Mouse (Mus musculus) megakaryocyte, adult 5-6 weeks (primary cell): Measurements from ENCODE around the gene Clmn. TPM values are rescaled to one million over a fixed set of nuclear protein-coding genes. Genes with fewer than 3 reads are reported as not detected.

ENCODE experiments used
- ATAC-seq: 2 replicates; pipeline ENCODE4 v1.8.0; 2016; ENCODE audit warnings: mild to moderate bottlenecking, inconsistent platforms; ENCODE audit not compliant: poor library complexity, severe bottlenecking
- total RNA-seq, 2 experiments: library from RNA; stranded (forward) in 1 of 2; stranded (reverse) in 1 of 2; fragments of 153-499, 151-499 nt in 1 of 2; fragments of 221-1000, 200-1000 nt in 1 of 2; gene quantifications; 2 replicates each; pipeline versions ENCODE4 v1.2.3 to v1.2.4; 2015 to 2017

The Clmn gene
- total RNA-seq, 2 experiments from 2014 or later = 0.04 to 0.22 TPM

DNA sequence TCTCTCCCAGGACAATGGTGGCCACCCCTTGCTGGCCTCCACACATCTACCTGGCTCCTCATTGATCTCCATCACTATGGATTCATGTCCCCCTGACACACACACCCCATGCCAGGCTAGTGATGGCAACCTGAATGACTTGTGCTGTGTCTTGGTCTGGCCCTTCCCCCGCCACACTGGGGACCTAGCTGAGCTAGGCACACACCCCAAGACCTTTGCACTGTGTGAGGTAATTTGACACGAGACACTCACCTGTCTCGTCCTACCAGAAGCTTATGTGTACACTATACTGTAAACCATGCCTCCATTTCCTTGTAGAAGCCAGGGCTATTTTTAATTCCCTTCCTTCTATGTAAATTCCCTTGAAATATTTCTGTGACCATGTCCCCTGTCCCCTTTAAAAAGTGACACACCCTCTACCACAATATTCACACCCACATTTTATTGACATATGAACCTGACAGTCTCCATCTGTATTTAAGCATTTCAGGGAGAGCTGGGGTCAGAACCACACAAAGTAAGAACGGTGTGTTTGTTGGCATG lies 16.7 kb upstream of the Clmn start:
- no peak for ATAC-seq

DNA sequence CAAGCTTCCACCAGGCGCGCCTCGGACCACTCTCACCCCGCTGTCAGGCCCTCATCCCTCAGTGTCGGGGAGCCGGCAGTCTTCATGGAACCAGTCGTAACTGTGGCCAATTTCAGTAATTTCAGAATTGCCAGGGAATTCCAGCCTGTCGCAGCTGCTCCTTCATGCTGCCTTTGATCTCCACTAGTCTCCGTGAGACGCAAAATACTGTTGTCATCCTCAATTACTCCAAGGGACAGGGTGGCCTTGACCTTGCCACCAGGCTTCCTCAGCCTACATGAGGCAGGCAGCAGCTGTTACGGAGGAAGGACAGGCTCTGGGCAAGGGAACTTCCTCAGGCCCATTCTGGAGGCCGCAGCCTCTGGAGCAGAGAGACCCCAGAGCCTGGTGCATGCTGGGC lies 15.5 kb upstream of the Clmn start:
- no peak for ATAC-seq

DNA sequence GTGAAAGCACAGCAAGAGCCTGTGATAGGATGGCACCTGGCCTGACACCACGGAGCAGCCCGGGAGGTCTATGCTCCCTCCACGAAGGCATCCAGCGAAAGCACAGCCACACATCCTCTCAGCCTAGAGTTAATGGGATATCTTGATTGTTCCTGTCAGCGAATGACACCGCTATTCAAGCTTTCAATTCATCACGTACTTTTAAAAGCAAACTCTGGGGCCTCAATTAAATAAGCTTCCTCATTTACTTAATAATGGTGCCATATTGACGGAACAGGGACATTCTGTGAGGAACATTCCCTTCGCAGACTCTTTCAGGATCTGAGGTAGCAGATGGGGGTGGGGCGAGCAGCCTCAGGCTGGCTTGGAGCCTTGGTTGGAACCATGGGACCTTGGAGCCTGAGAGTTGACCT lies 14.7 kb upstream of the Clmn start:
- ATAC-seq = no peak

DNA sequence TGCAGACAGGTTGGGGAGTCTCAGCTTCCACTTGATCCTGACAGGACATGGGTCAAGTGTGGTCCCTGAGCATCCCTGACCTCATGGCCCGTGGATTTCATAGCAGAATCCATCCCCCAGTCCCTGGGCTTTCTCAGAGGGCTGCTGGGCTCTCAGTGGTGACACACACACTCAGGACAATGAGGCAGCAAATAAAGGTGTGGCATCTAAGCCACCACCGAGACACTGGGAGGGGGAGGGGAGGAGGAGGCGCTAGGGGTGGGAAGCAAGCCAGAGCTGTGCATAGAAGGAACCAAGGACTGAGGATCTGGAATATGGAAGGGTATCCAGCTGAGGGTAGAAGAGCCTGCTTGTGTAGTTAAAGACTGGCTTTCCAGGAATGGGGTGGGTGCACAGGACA lies 11.2 kb upstream of the Clmn start:
- no peak for ATAC-seq

DNA sequence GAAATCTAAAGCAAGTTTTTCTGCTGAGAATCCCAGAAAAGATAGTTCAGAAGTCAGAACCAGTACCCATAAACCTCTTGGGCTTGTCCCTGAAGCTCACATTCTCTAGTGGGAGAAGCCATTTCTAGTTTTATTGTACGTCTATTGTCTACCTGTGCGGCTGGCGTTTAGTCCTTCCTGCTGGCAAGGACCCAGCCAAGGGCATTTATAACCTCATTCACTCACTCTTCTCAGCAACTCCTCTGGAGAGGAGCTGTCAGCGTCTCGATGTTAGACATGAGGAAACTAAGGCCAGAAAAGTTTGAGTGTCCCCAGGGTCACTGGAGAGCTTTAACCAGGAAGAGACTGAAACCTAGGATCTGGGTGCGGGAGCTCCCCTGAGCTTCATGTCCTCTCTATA lies 7.1 kb upstream of the Clmn start:
- no peak for ATAC-seq

DNA sequence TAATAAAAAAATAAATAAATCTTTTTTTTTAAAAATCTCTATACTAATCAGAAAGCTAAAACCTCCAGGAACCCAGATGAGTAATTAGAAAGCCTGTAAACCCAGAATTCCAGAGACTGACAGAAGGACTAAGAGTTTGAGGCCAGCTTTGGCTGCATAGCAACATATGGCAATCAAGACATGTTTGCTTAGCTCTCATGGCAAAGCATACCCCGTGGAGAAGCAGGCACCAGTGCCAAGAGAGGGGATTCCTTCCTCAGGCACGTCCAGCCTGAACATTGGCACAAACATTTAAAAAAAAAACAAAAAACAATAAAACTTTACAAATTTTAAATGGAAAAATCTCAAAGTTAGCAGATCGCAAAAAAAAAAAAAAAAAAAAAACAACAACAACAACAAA lies 4.9 kb upstream of the Clmn start:
- ATAC-seq = no peak

DNA sequence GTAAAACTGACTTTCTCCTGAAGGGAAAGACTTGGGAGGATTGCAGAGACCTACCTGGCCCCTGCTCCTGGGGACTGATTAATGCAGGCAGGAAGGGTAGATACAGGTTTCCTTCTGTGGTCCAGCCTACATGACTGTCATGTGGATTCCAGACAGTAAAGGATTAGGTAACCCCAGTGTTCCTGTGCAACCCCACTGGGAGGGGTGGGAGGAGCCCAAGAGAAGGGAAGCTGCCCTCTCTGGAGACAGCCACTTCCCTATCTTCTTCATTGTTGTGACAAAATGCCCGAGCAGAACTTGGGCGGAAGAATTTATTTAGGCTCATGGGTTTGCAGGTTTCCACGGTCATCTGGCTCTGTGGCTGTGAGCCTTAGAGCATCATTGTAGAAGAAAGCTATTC lies 3.6 kb upstream of the Clmn start:
- peak; percentile 89 for ATAC-seq

DNA sequence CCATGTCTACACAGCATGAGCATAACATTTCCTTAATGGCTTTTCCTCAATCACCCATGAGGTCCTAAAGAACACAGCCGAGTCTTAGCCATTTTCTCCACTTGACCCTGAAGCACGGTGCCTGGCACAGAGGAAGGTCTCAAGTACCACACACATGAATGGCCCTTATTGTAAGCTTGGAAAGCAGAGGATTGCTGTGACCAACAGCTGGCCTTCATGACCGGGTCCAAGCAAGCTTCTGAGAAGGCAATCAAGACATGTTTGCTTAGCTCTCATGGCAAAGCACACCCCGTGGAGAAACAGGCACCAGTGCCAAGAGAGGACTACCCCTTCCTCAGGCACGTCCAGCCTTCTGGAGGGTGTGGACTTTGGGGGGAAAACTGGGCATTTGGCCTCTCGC lies 3.0 kb upstream of the Clmn start:
- no peak for ATAC-seq

DNA sequence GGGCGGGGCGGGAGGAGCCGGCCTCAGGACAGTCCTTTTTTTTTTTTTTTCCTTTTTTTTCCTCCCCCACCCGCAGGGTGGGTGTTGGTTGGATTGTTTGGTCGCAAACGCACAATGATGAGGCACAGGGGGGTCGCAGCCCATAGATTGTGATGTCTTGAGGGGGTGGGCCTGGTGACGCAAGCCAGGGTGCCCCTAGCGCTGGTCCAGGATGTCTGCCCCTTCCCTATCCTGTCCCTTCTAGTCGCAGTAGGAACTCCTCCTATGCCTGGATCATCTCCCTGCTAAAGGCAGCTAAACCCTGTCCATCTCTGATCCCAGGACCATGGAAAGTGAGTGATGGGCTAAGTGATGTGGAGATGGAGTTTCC lies 275 bp upstream of the Clmn start:
- ATAC-seq = no peak

DNA sequence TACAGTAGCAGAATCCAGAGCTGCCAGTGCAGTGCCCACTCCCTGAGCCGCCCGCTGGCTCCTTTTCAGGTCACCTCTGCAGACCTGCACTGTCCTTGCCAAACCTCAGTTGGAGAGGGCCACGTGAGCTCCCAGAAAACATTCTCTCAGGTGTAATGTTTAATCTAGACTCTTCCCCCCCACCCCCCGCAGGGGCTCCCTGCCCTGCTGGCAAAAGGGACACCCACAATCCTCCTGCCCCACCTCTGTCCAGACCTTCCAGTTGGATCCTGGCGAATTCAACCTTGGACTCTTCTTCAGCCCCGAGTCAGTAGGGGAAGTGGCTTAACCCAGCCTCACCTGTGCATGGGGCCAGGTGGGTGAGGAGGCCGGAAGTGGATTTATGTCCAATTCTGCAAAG lies 1.2 kb downstream of the Clmn start:
- no peak for ATAC-seq

DNA sequence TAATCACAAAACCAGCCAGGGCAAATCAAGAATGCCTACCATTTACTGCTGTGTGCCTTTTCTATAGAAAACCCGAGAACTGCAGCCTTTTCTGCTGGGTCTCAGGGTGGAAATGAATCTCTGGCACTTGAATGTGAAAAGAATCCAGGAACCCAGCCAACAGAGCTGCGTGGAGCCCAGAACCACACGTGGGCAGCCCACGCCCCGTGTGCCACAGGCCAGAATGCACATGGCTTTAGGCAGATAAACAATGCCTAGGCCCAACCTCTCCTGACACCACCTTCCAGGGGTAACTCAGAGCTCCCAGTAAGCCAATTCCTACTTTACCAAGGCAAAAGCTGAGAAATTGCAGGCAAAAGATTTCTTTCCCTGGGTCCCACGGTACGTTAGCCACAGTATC lies 5.7 kb downstream of the Clmn start:
- ATAC-seq = no peak

DNA sequence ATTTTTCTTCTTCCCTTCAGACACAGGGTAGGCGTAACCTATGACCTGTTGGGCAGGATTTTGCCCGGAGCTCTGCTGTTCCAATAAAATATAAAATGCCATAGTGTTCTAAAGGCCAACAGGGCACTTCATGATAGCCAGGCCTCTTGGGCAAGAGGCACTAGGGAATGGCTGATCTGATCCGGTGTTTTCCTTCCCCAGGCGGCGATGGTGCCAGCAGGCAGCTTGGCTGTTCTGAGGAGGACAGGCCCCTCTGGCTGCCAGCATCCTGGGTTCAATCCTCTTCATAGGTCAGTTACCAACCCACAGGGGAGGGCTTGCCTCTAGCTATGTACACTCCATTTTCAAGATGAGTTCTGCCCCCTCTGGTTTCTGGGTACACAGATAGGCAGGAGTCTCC lies 6.1 kb downstream of the Clmn start:
- no peak for ATAC-seq

DNA sequence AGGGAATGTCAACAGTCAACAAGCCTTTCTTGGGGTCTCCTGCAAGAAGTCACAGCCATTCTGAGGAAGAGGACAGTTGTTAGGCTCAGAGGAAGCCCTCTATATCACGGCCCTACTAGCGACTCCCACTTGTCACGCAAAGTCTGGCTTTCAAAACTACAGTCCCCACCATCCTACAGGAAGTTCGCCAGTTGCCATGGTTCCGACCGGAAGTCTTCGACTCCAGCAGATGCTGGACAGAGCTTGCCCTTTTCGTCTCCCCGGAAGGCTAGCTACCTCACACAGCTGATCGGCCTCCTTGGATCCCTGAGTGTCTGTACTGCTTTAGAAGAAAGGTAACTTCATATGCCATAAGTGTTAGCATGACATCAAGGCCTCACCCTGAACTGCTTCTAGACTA lies 7.3 kb downstream of the Clmn start:
- ATAC-seq = no peak

DNA sequence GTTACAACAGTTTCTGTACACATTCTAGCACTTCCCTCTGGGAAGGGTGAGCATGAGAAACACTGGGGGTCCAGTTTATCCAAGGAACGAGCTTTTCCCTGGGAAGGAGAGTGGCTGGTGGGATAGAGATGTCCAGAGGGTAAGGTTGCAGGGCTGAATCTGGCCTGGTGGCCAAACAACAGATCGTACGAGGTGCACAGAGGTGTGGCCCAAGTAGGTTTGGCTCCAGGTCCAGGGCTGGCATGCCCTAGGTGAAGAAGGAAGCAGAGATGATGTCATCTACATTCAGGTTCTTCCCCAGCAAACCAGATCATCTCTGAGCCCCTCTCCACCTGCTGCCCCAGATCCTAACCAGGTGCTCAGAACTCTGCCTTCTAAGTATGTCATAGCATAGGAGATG lies 8.3 kb downstream of the Clmn start:
- ATAC-seq = no peak

DNA sequence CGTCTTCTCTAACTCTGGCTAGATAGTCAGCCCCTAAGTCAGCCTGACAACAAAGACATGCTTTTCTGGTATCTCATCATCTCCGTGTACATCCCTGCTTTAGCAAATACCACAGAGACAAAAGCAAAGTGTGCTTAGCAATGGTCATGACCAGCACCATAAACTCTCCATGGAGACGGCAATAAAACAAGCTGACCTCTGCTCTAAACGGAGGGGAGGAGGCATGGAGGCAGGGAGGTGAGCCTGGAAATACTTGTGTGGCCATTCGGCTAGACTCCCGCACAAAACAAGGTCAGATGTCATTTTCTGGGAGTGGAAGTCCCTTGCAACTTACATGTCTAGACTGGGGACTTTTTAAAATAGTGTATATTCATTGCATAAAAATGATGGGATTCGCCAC lies 9.3 kb downstream of the Clmn start:
- no peak for ATAC-seq

DNA sequence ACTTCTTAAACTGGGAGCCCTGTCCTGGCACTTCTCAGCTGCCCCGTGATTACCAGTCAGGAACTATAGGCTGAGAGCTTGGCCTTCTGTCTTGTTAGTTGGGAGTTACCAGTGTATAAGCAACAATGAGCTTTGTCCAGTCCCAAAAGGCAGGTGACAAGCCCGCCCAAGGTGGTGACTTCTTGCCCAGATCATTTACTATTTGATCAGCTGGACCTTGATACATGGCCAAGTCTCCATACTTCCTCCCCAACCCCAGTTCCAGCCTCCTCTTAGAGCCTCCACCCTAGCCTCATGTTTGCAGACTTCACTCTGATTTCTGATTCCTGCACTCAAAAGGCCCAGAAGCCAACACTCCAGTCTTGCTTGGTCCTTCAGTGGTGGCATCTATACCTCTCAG lies 10.1 kb downstream of the Clmn start:
- ATAC-seq = no peak

DNA sequence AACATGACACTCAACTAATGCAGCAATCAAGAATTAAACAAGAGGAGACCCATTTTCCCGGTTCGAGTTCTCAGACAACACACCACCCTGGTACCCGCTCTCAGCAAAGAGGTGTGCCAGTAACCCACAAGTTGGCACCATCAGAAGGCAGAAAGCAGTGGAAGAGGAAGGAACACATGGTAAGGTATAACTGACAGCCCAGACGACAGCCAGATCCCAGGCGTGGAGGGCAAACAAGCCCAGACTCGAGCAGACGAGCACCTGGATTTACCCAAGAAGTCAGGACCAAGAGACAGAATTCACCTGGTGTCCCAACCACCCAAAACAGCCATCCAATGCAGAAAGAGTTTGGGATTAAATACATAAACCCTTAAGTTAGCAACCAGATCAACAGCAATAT lies 11.5 kb downstream of the Clmn start:
- ATAC-seq = no peak

DNA sequence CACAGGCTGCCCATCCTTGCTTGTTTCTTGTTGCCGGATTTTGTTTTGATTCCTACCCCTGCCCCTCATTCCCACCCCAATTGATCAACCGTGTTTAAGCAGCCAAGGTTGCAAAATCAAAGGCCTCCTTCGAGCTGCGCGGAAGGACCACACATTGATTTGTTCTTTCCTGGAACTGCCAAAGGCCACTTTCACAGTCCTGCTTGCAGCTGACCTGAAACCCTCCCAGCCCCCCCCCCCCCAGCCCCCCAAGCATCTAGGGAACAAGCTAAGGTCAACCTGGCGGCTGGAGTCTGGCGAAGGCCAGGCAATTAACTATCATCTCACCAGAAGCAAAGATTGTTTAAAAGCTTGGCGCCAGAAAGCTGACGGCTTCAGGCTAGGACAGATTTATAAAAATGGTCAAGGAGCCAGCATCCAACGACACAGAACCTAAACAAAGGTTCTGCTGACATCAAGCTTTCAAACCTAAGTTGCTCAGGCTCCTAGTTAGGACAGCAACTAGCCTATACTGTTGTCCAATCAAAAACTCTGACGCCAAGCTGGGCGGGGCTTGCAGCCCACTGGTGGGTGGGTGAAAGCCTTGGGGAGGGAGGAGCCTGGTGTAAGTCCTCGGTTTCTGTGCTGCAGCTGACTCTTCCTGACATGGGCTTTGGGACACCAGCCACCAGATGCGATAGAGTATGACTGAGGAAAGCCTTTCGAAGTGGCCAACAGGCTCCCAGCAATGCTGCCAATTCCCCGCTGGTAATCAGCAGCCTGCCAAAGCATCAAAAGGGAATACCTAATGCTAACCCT lies 13.0 kb downstream of the Clmn start:
- no peak for ATAC-seq

DNA sequence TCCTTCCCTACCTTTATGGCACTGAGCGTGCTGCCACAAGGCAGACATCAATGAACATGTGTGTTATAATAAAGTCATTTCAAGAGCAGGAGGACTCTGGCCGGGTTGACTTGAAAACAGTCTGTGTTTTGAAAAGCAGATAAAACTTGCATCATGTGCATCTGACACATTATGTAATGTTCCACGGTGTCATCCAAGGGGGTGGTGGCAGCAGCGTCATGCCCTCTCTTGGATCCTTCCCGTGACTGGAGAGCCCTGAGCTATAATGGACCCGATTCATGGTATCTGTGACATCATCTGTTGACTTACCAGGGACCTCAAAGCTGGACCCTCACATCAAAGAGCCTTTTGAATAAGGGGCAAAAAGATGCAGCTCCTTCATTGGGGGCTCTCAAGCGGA lies 14.8 kb downstream of the Clmn start:
- ATAC-seq = no peak

DNA sequence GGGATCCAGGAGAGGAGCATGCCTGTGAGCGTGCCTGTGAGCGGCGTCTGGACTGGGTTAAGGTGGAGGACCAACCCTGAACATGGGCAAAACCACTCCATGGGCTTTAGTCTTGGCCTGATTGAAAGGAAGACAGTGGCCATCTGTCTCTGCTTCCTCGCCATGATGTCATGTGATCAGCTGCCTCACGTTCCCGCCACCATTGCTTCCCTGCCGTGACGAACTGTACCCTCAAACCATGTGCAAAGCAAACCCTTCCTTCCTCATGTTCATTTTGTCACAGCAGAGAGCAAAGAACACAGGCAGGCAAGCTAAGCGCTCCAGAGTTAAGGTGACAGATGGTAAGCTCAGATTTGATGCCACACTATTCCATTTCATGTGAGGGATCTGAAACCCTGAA lies 16.2 kb downstream of the Clmn start:
- ATAC-seq = no peak

DNA sequence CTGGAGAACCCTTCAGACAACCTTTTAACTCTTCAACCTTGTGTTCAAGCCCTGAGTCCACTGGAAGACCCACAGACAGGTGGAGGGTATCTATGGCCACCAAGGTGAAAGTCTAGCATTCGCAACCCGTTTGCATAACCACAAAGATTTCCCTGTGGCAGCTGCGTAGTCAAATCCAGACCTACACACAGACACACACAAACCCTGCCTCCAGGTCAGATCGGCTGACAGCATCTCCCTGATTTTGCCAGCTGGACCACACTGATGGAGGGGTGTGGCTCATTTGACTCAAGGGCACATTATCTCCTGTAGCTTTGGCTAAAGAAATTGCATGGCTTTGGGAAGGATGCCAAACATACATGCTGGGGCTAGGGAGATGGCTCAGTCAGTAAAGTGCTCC lies 17.6 kb downstream of the Clmn start:
- ATAC-seq = no peak

DNA sequence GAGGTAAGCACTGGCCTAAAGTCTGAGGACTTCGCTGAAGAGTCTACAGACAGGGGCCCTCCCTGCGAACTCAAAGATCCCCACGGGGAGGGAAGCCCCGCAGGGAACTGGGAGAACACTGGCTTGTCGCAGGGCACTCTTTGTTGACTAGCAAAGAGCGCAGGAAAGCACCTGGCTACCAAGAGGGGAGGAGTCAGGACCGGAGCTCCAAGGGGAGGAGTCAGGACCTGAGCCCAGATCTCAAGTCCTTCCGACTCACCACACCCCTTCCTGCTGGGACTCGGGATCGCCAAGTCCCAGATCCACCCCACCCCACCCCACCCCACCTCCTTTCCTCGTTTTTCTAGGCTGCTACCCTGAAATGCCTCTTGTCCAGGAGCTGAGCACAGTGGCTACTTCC lies 19.2 kb downstream of the Clmn start:
- ATAC-seq = no peak

DNA sequence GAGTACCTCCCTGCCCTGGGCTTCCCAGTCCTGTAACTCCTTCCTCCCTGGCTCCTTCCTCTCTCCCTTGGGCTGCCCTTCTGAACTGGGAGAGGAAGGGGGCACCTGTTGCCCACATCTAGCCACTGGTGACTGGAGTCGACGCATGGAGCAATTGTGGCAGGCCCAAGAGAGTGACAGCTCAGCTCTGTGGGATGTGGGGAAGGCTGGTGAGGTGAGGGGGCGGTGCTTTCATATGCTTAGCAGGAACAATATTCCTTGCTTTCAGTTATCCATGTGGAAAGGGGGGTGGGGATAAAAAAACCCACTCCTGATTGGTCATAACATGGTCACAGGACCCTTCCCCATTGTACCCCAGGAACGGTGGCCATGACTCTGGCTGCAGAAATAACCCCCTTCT lies 19.9 kb downstream of the Clmn start:
- no peak for ATAC-seq
